Mouse (Mus musculus) hindbrain, embryonic 10.5 days (tissue): ENCODE results near the gene Leng9. TPM values are rescaled to one million over a fixed set of nuclear protein-coding genes. Genes with fewer than 3 reads are reported as not detected.
A peak's percentile ranks its signal among the peaks of the same experiment; 100 is the strongest.

Experiments used
- DNase-seq: peaks from one replicate; pipeline ENCODE4 v3.0.0-alpha.2; 2017; ENCODE audit warnings: low spot score
- H3K27ac ChIP-seq: fragments of 300-500 bp; sonication (generic); 2 replicates; pipeline ENCODE4 v1.5.1; 2016; ENCODE audit warnings: mild to moderate bottlenecking, moderate library complexity
- H3K27me3 ChIP-seq: fragments of 300-500 bp; sonication (generic); 2 replicates; pipeline ENCODE4 v1.6.1; 2016; ENCODE audit warnings: mild to moderate bottlenecking; ENCODE audit not compliant: poor library complexity, insufficient read depth, severe bottlenecking
- H3K36me3 ChIP-seq: fragments of 300-500 bp; sonication (generic); 2 replicates; pipeline ENCODE4 v1.6.1; 2016; ENCODE audit warnings: mild to moderate bottlenecking, moderate library complexity
- H3K4me1 ChIP-seq: fragments of 300-500 bp; sonication (generic); replicated peaks from 2 replicates; pipeline ENCODE4 v1.6.1; 2016; ENCODE audit warnings: mild to moderate bottlenecking
- H3K4me3 ChIP-seq: fragments of 300-500 bp; sonication (generic); 2 replicates; pipeline ENCODE4 v1.5.1; 2016; ENCODE audit warnings: mild to moderate bottlenecking, moderate library complexity
- H3K9me3 ChIP-seq: fragments of 300-500 bp; sonication (generic); 2 replicates; pipeline ENCODE4 v1.6.1; 2016; ENCODE audit warnings: mild to moderate bottlenecking, moderate library complexity
- WGBS: fragments of 180-500 bp; shearing (Covaris S2); methylation state at CpG from one replicate; pipeline ENCODE4 v1.1.7; 2016; 5-methylcytosine and 5-hydroxymethylcytosine counted together
- polyA plus RNA-seq: library from polyadenylated mRNA; unstranded; fragments of >200 nt; fragmentation: Nextera tagmentation; extraction: Ambion mirVana; gene quantifications from 2 replicates; pipeline ENCODE4 v1.2.1, GENCODE M21; 2016

Leng9 gene
- polyA plus RNA-seq, 1 experiment from 2014 or later: 2.5 TPM

DNA sequence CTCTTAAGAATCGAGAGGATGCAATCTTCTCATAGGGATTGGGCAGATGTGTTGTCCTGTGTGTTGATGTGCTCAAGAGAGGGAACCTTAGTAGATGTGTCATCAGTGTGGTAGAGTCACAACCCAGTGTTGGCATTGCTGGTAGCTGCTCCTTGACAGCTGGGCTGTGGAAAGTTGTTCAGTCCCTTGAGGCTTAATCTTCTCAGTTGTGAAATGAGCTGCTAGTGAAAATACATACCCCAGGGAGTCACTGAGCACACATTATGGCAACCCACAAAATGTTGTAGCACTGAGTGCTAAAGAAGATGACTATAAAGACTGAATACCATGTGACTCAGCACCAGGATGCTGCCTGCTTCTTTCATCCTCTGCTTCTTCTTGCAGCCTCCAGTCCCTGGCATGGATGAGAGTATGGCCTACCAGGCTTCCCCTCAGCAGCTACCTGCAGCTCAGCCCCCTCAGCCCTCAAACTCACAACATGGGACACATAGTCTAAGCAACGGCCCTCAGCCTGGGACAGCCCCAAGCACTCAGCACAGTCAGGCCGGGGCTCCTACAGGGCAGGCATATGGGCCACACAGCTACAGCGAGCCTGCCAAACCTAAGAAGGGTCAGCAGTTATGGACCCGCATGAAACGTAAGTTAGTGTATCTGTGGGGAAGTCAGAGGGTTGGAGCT, 8.4 kb downstream of the Leng9 start:
- DNase-seq: no peak
- WGBS: 95% methylated on average over 6 of the region's 6 CpGs

DNA sequence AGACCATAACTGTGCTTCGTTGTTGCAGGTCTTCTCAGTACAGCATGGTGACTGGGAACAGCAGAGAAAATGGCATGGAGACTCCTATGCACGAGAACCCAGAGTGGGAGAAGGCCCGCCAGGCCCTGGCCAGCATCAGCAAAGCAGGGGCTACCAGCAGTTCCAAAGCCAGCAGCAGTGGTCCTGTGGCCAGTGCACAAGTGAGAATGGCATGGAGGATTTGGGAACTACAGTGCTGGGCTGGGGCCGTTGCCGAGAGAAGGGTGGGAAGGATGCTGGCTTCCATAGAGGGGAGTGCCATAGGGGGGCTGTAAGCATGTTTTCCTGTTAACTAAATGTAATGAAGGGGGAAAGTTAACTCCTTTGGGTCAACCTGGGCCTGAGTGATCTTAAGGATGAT, 10.8 kb downstream of the Leng9 start:
- Histone ChIP-seq H3K9me3 (no peaks in the 10 kb centered on the region), H3K4me3 (no peak overlapping the region), H3K4me1 (peaks cover 18% of the 10 kb centered on the region), H3K27ac (no peak overlapping the region), H3K27me3 (no peaks in the 10 kb centered on the region), H3K36me3 (peaks cover 62% of the 10 kb centered on the region)
- DNase-seq: no peak
- WGBS: 91% methylated on average over 5 of the region's 5 CpGs

More for the DNA sequence above, 8.4 kb downstream of the Leng9 start:
- H3K4me3 ChIP-seq: no peak overlapping the region
- peaks cover 86% of the 10 kb centered on the region for H3K36me3 ChIP-seq
- no peak overlapping the region for H3K27ac ChIP-seq
- H3K4me1 ChIP-seq: peaks cover 10% of the 10 kb centered on the region
- no peaks in the 10 kb centered on the region for H3K9me3 ChIP-seq
- no peaks in the 10 kb centered on the region for H3K27me3 ChIP-seq

- H3K27me3 ChIP-seq: no peaks in the 10 kb centered on the region
- H3K4me1 ChIP-seq: peaks cover 18% of the 10 kb centered on the region
- no peak for DNase-seq
- no peak overlapping the region for H3K27ac ChIP-seq
- 90% methylated on average over 7 of the region's 7 CpGs for WGBS
- no peaks in the 10 kb centered on the region for H3K9me3 ChIP-seq
- peaks cover 60% of the 10 kb centered on the region for H3K36me3 ChIP-seq
- 0 out of 2 replicates have a peak overlapping the region, but pooled peaks have one; percentile 81 for H3K4me3 ChIP-seq
Observed at GRCm38 (mm10) chr7:4138671-4139070, 11.5 kb downstream of the Leng9 start.

DNA sequence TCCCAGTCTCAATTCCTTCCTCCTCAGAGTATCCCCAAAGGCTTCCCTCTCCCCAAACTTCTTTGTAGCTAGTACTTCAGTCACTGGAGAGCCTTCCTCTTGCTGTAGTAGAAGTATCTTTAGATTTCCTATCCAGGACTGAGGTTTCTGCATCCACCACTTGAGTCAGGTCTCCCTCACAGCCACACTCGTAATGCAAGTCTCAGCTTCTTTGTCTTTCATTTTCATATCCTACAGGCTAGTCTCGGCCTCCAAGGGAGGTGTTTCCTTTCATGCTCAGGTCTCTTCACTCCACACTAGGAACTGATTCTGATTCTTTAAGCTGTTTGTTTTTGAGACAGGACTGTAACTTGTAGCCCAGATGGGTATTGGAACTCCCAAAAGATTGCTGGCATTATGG, 12.0 kb downstream of the Leng9 start:
- H3K4me1 ChIP-seq: peaks cover 18% of the 10 kb centered on the region
- no peaks in the 10 kb centered on the region for H3K27me3 ChIP-seq
- peak overlapping the region; percentile 81 for H3K4me3 ChIP-seq
- H3K9me3 ChIP-seq: no peaks in the 10 kb centered on the region
- H3K36me3 ChIP-seq: peaks cover 60% of the 10 kb centered on the region
- DNase-seq: no peak
- WGBS: 93% methylated on average over 2 of the region's 2 CpGs
- no peak overlapping the region for H3K27ac ChIP-seq

DNA sequence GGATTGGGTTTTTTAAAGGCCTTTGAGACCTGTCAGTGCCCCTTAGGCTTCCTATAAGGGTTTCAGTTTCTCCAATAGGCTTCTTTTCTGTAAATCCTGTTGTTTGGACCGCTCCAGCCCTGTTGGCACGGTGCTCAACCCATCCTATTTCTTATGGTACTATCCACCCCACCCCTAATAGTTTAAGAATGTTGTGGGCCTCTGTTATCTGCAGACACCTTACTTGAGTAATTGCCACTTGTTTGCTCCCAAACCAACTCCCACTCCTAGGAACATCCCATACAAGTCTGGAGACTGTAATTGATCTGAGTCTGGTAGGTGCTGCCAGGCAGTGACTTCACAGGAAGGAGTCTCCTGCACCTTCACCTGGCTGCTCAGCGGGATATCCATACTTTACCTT, 12.4 kb downstream of the Leng9 start:
- Histone ChIP-seq H3K27me3 (no peaks in the 10 kb centered on the region), H3K9me3 (no peaks in the 10 kb centered on the region), H3K36me3 (peaks cover 60% of the 10 kb centered on the region), H3K4me1 (peaks cover 18% of the 10 kb centered on the region), H3K4me3 (peak overlapping the region; percentile 81), H3K27ac (peak overlapping the region; percentile 97)
- 55% methylated on average over 3 of the region's 3 CpGs for WGBS
- DNase-seq: no peak

GRCm38 (mm10) chr7:4136771-4137531, 13.2 kb downstream of the Leng9 start, which contains the start of gene Leng8:
TSS of gene Leng8 (plus strand) at chr7:4137039.
- DNase-seq: peak; percentile 99
- Histone ChIP-seq H3K27ac (peak within 1 kb of the TSS; percentile 97), H3K27me3 (no peaks in the 10 kb centered on the region), H3K4me3 (peak within 1 kb of the TSS; percentile 81), H3K36me3 (peaks cover 60% of the 10 kb centered on the region), H3K9me3 (no peaks in the 10 kb centered on the region), H3K4me1 (peaks cover 18% of the 10 kb centered on the region)
- under 1% methylated on average over 78 of the region's 78 CpGs for WGBS

DNA sequence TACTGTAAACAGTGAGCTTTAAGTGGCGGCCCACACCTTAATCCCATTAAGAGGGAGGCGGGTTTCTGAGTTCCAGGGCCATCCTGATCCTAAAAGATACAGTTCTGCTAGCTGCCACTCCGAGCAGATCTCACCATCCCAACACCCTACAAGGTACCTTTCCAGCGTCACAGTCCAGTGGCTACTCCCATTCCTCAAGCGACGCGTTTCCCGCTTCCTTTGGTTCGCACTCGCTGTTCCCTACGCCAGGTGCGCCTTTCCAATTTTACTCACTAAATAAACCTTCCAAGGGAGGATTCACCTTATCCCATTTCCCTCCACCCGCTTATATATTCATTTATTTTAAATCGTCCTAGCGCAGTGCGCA, 13.8 kb downstream of the Leng9 start:
- H3K36me3 ChIP-seq: peaks cover 60% of the 10 kb centered on the region
- H3K27ac ChIP-seq: peak overlapping the region; percentile 97
- DNase-seq: no peak
- peak overlapping the region; percentile 81 for H3K4me3 ChIP-seq
- H3K4me1 ChIP-seq: peaks cover 20% of the 10 kb centered on the region
- no peaks in the 10 kb centered on the region for H3K27me3 ChIP-seq
- no peaks in the 10 kb centered on the region for H3K9me3 ChIP-seq
- WGBS: under 1% methylated on average over 16 of the region's 16 CpGs

DNA sequence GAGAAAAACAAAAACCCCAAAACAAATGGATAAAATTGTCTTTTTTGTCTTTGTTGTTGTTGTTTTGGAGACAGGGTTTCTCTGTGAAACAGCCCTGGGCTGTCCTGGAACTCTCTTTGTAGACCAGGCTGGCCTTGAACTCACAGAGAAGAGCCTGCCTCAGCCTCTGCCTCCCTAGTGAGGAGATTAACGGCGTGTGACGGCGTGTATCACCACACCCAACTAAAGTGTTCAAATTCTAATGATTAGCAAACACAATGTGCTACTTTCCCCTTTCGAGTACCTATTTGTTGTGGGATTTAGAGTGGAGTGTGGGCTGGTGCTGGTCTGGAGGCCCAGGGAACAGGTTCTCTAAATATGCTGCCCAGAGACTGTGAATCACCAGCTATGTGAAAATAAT, 15.3 kb downstream of the Leng9 start:
- Histone ChIP-seq H3K27me3 (no peaks in the 10 kb centered on the region), H3K4me3 (no peak overlapping the region), H3K36me3 (peaks cover 54% of the 10 kb centered on the region), H3K27ac (no peak overlapping the region), H3K4me1 (peaks cover 23% of the 10 kb centered on the region), H3K9me3 (no peaks in the 10 kb centered on the region)
- no peak for DNase-seq
- WGBS: 91% methylated on average over 5 of the region's 5 CpGs

GRCm38 (mm10) chr7:4132998-4133397, 17.2 kb downstream of the Leng9 start:
- DNase-seq: no peak
- H3K36me3 ChIP-seq: peaks cover 55% of the 10 kb centered on the region
- WGBS: 80% methylated on average over 7 of the region's 7 CpGs
- H3K4me1 ChIP-seq: peaks cover 17% of the 10 kb centered on the region
- H3K27ac ChIP-seq: no peak overlapping the region
- no peak overlapping the region for H3K4me3 ChIP-seq
- H3K9me3 ChIP-seq: no peaks in the 10 kb centered on the region
- no peaks in the 10 kb centered on the region for H3K27me3 ChIP-seq

DNA sequence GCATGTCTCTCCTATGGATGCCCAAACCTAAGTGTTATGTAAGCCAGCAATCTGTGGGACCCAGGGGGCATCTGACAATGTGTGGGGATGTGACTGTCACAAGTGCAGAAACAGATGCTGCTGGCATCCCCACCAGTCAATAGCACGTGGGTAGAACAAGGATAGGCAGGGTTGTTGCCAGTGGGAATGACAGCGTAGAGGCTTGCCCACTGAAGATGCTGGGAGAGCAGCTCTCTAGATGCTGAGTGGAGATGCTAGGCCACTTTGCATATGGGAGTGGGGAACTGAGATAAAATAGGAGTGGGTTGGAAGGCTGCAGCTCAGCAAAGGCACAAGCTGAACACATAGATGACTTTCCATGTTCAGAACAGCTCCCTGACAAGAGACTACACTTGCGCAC, 17.6 kb downstream of the Leng9 start:
- H3K4me1 ChIP-seq: peaks cover 13% of the 10 kb centered on the region; the same call in 1 of the 2 replicates
- no peaks in the 10 kb centered on the region for H3K27me3 ChIP-seq
- peaks cover 59% of the 10 kb centered on the region for H3K36me3 ChIP-seq
- no peak for DNase-seq
- no peak overlapping the region for H3K27ac ChIP-seq
- H3K9me3 ChIP-seq: no peaks in the 10 kb centered on the region
- H3K4me3 ChIP-seq: no peak overlapping the region
- WGBS: 94% methylated on average over 3 of the region's 3 CpGs

GRCm38 (mm10) chr7:4131964-4132363, 18.2 kb downstream of the Leng9 start:
- H3K27ac ChIP-seq: no peak overlapping the region
- 89% methylated on average over 8 of the region's 8 CpGs for WGBS
- DNase-seq: no peak
- no peak overlapping the region for H3K4me3 ChIP-seq
- peaks cover 64% of the 10 kb centered on the region for H3K36me3 ChIP-seq
- no peaks in the 10 kb centered on the region for H3K27me3 ChIP-seq
- H3K4me1 ChIP-seq: peaks cover 13% of the 10 kb centered on the region; the same call in 1 of the 2 replicates
- 0 out of 2 replicates have a peak, but pooled peaks cover 2% of the 10 kb centered on the region for H3K9me3 ChIP-seq

DNA sequence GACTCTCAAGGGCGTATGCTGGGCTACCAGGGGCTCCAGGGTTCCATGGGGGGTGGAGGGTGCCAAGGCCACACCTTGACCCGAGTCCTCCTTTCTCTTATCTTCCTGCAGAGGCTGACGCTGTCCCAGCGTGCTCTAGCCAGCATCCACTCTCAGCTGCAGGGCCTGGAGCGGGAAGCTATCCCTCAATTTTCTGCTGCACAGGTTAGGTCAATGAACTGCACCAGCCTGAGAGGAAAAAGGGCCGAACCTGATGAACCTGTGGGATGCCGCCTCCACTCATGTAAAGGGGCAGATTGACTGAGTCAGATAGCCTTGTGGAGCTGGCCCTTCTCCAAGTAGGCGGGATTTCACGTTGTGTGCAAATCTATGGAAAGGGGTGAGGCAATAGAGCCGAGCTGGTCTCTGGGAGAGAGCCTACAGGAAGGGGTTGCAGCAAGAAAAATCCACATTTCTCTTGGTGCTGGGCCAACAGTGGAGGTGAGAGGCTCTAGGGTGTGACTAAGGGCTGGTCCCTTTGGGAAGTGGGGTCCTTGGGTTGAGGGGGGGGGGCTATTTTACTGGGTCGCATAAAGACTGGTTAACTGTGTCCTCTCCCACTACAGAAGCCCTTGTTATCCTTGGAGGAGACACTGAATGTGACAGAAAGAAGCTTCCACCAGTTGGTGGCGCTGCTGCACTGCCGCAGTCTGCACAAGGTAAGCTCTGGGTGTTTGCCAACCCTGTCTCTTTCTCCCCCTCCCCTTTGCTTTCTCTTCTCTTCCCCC, 19.3 kb downstream of the Leng9 start:
- 47% methylated on average over 13 of the region's 13 CpGs for WGBS
- Histone ChIP-seq H3K9me3 (0 out of 2 replicates have a peak, but pooled peaks cover 3% of the 10 kb centered on the region), H3K4me3 (no peak overlapping the region), H3K36me3 (peaks cover 75% of the 10 kb centered on the region), H3K27me3 (no peaks in the 10 kb centered on the region), H3K4me1 (peaks cover 7% of the 10 kb centered on the region; the same call in 1 of the 2 replicates), H3K27ac (peak overlapping the region; percentile 73)
- DNase-seq: peak; percentile 82
